Mouse (Mus musculus) heart, postnatal 0 days (tissue): Measurements from ENCODE around the gene Plekhd1. TPM values are rescaled to one million over a fixed set of nuclear protein-coding genes. Genes with fewer than 3 reads are reported as not detected.
A peak's percentile ranks its signal among the peaks of the same experiment; 100 is the strongest.

Experiments
- ATAC-seq: fragments of 200-750 bp; cut with Nextera tagmentation; 2 replicates; pipeline ENCODE4 v1.8.0; 2017; ENCODE audit warnings: low read depth, moderate number of reproducible peaks, moderate library complexity; ENCODE audit not compliant: insufficient read depth
- DNase-seq: peaks from one replicate; pipeline ENCODE4 v3.0.0-alpha.2; 2016; ENCODE audit warnings: low spot score
- H3K27ac ChIP-seq: fragments of 300-500 bp; sonication (generic); 2 replicates; pipeline ENCODE4 v1.5.1; 2014; ENCODE audit warnings: low read depth, mild to moderate bottlenecking
- H3K27me3 ChIP-seq: fragments of 300-500 bp; sonication (generic); 2 replicates; pipeline ENCODE4 v1.6.1; 2014; ENCODE audit warnings: low read length, mixed read lengths; ENCODE audit not compliant: control insufficient read depth, insufficient read depth
- H3K36me3 ChIP-seq: fragments of 300-500 bp; sonication (generic); replicated peaks from 2 replicates; pipeline ENCODE4 v1.6.1; 2014; ENCODE audit warnings: low read length, mixed read lengths; ENCODE audit not compliant: control insufficient read depth, insufficient read depth
- H3K4me1 ChIP-seq: fragments of 300-500 bp; sonication (generic); 2 replicates; pipeline ENCODE4 v1.6.1; 2014; ENCODE audit warnings: antibody characterized with exemption; ENCODE audit not compliant: control insufficient read depth, insufficient read depth
- H3K4me2 ChIP-seq: fragments of 300-500 bp; sonication (generic); 2 replicates; pipeline ENCODE4 v1.6.1; 2014; ENCODE audit warnings: low read depth, mild to moderate bottlenecking, low read length, moderate library complexity
- H3K4me3 ChIP-seq: fragments of 300-500 bp; sonication (generic); 2 replicates; pipeline ENCODE4 v1.5.1; 2014; ENCODE audit warnings: low read depth, low read length
- H3K9ac ChIP-seq: fragments of 300-500 bp; sonication (generic); replicated peaks from 2 replicates; pipeline ENCODE4 v1.6.1; 2014; ENCODE audit warnings: low read depth, low read length, mixed read lengths
- H3K9me3 ChIP-seq: fragments of 300-500 bp; sonication (generic); replicated peaks from 2 replicates; pipeline ENCODE4 v1.6.1; 2016; ENCODE audit warnings: low read length; ENCODE audit not compliant: control insufficient read depth
- CTCF ChIP-seq: IDR thresholded peaks from 2 replicates; pipeline ENCODE4 v1.5.1; 2016; ENCODE audit warnings: antibody characterized with exemption, control low read depth, low read depth
- EP300 ChIP-seq: IDR thresholded peaks from 2 replicates; pipeline ENCODE4 v1.6.1; 2016; ENCODE audit warnings: antibody characterized with exemption, low read depth
- WGBS: fragments of 180-500 bp; shearing (Covaris S2); extraction: QIAGEN DNeasy Blood & Tissue Kit; methylation state at CpG from one replicate; pipeline ENCODE4 v1.1.7; 2014; 5-methylcytosine and 5-hydroxymethylcytosine counted together
- polyA plus RNA-seq: library from polyadenylated mRNA; unstranded; fragments of >200 nt; fragmentation: Nextera tagmentation; extraction: Ambion mirVana; gene quantifications from 2 replicates; pipeline ENCODE4 v1.2.1, GENCODE M21; 2015
- total RNA-seq: library from RNA; depleted of rRNA; stranded (reverse); fragments of >200 nt; gene quantifications from 2 replicates; pipeline ENCODE4 v1.2.3, GENCODE M21; 2014; ENCODE audit warnings: low replicate concordance

Plekhd1 gene
- total and polyA plus RNA-seq, 2 experiments from 2014 or later, result 0.19 to 2.3 TPM

DNA sequence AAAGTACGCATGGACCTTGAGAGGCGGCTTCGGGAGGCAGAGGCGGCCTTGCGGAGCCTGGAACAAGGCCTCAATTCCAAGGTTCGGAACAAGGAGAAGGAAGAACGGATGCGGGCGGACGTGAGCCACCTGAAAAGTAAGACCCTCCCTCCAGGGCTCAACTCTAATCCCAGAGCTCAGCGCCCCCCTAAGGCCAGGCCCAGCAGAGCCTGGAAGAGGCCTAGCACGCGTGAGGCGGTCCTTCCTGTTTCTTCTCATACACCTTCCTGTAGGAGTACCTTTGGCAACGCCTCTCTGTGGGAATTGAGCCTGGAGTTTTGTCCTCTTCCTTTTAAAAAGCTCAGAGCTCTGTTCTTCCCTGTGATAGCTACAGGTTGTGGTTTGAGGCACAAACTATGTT, 29.1 kb downstream of the Plekhd1 start:
- Histone ChIP-seq H3K4me2 (no peak overlapping the region), H3K9ac (no peak overlapping the region), H3K4me1 (no peaks in the 10 kb centered on the region), H3K9me3 (no peaks in the 10 kb centered on the region), H3K27ac (no peak overlapping the region), H3K36me3 (no peaks in the 10 kb centered on the region), H3K4me3 (no peak overlapping the region), H3K27me3 (0 out of 2 replicates have a peak, but pooled peaks cover 4% of the 10 kb centered on the region)
- DNase-seq, result no peak
- no peak for ATAC-seq
- WGBS, result 76% methylated on average over 15 of the region's 15 CpGs
- no peak for TF ChIP-seq CTCF
- TF ChIP-seq EP300, result no peak

DNA sequence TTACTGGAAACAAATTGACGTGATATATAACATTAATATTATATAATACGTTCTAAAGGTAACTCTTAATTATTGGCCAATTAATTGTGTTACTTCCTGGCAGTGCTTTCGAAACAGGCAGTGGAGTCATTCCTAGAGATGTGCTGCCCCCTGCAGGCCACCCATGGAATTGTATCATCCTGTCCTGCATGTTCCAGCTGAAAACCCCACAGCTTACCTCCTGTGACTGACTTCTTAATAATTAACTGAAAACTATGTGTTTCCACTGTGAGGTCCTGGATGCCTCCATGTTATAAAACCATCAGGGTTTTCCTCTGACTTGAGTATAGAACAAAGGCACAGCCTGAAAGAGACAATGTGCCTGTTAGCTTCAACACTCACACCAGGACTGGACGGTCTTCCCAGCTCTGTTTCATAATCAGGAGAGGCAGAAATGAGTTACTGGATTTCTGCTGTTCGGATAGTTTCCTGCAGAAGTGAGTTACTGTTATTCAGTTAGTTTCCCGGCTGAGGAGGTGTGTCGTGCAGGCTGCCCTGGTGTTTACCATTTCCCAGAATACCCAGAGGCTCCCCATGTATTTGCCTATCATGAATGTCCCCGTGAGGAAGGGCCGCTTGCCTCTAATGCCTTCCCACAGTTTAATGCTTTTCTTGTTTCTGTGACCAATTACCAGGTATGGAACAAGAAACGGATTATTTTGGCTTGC, 32.6 kb downstream of the Plekhd1 start:
- no peak overlapping the region for H3K4me2 ChIP-seq
- H3K27me3 ChIP-seq, result 0 out of 2 replicates have a peak, but pooled peaks cover 7% of the 10 kb centered on the region
- H3K27ac ChIP-seq, result no peak overlapping the region
- no peaks in the 10 kb centered on the region for H3K4me1 ChIP-seq
- H3K4me3 ChIP-seq, result no peak overlapping the region
- H3K36me3 ChIP-seq, result no peaks in the 10 kb centered on the region
- no peak overlapping the region for H3K9ac ChIP-seq
- no peaks in the 10 kb centered on the region for H3K9me3 ChIP-seq
- WGBS, result 32% methylated on average over 10 of the region's 10 CpGs
- DNase-seq (peak; percentile 66), ATAC-seq (no peak)
- no peak for TF ChIP-seq EP300
- TF ChIP-seq CTCF, result peak; percentile 82

GRCm38 (mm10) chr12:80728207-80728606, 35.8 kb downstream of the Plekhd1 start:
- no peak overlapping the region for H3K4me3 ChIP-seq
- no peaks in the 10 kb centered on the region for H3K4me1 ChIP-seq

DNA sequence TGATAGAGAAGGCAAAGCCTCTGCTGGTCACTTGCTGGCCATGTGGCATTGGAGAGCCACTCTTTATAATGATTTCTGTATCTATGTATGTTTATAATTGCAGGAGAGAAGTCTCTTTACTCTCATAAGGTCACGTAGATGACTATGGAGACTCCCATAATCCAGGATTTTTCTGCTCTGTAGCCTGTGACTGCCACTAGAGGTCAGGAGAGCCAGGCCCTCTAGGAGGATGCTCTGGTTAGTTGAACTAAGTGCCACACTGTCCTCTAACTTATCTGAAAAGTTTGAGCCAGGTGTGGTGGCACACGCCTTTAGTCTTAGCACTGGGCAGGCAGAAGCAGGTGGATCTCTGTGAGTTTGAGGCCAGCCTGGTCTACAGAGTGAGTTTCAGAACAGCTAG, 36.4 kb downstream of the Plekhd1 start:
- 38% methylated on average over 2 of the region's 2 CpGs for WGBS

More at GRCm38 (mm10) chr12:80728207-80728606, 35.8 kb downstream of the Plekhd1 start:
- Histone ChIP-seq H3K27me3 (0 out of 2 replicates have a peak, but pooled peaks cover 9% of the 10 kb centered on the region), H3K36me3 (no peaks in the 10 kb centered on the region), H3K27ac (no peak overlapping the region), H3K9ac (no peak overlapping the region), H3K4me2 (no peak overlapping the region), H3K9me3 (no peaks in the 10 kb centered on the region)
- DNase-seq (no peak), ATAC-seq (no peak)
- 0% methylated on average over 1 of the region's 1 CpGs for WGBS
- TF ChIP-seq EP300, result no peak
- no peak for TF ChIP-seq CTCF

DNA sequence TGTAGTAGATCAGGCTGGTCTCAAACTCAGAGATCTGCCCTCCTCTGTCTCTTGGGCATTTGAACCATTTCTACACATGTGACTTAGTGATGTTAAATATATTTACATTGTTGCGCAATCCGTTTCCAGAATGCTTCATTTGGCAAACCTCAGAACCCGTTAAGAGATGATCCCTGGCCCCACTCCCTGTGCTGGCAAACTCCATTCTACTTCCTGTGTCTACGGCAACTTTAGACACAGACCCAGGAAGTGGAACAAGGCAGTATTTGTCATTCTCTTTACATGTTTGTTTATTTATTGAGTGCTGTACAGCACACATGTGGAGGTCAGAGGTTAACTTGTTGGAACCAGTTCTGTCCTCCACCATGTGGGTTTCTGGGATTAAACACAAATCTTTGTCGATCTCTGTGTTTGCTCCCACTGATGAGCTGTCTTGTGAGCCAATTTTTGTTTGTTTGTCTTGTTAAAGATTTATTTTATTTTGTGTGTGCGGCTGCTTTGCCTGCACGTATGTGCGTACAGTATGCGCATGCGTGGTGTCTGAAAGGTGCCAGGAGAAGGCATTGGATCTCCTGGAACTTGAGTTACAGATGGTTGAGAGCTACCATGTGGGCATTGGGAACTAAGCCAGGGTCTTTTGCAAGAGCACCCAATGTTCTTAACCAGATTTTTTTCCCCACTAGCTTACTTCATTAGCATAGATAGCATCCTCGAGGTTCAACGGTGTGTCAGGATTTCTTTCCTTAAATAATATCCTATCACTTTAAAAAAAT, 37.6 kb downstream of the Plekhd1 start:
- H3K9me3 ChIP-seq, result no peaks in the 10 kb centered on the region
- ATAC-seq (no peak), DNase-seq (no peak)
- no peak overlapping the region for H3K27ac ChIP-seq
- H3K9ac ChIP-seq, result no peak overlapping the region
- TF ChIP-seq CTCF (no peak), EP300 (no peak)
- no peak overlapping the region for H3K4me3 ChIP-seq
- 0 out of 2 replicates have a peak, but pooled peaks cover 9% of the 10 kb centered on the region for H3K27me3 ChIP-seq
- no peaks in the 10 kb centered on the region for H3K4me1 ChIP-seq
- 75% methylated on average over 12 of the region's 12 CpGs for WGBS
- no peak overlapping the region for H3K4me2 ChIP-seq
- H3K36me3 ChIP-seq, result no peaks in the 10 kb centered on the region

More for the DNA sequence above, 36.4 kb downstream of the Plekhd1 start:
- H3K4me1 ChIP-seq, result no peaks in the 10 kb centered on the region
- ATAC-seq (no peak), DNase-seq (no peak)
- 0 out of 2 replicates have a peak, but pooled peaks cover 9% of the 10 kb centered on the region for H3K27me3 ChIP-seq
- no peak overlapping the region for H3K9ac ChIP-seq
- no peak overlapping the region for H3K4me3 ChIP-seq
- no peaks in the 10 kb centered on the region for H3K9me3 ChIP-seq
- H3K27ac ChIP-seq, result no peak overlapping the region
- no peak for TF ChIP-seq EP300
- TF ChIP-seq CTCF, result peak; percentile 55
- no peak overlapping the region for H3K4me2 ChIP-seq
- no peaks in the 10 kb centered on the region for H3K36me3 ChIP-seq
